Mouse (Mus musculus): Measurements from ENCODE around the gene Hoxd8. TPM values are rescaled to one million over a fixed set of nuclear protein-coding genes. Genes with fewer than 3 reads are reported as not detected.
A peak's percentile ranks its signal among the peaks of the same experiment; 100 is the strongest.

Hoxd8 gene
- polyA plus RNA-seq, 1 experiment from 2014 or later, result 0.66 TPM

- Histone ChIP-seq H3K4me2 (ENCODE audit: low read length) (peak overlapping the region; percentile 67), H3K4me3 (ENCODE audit: low read length) (peak overlapping the region; percentile 42), H3K27me3 (replicated peaks; ENCODE audit: control insufficient read depth, insufficient read depth, low read length) (peaks cover 49% of the 10 kb centered on the region), H3K36me3 (ENCODE audit: control insufficient read depth, insufficient read depth, low read length) (no peaks in the 10 kb centered on the region), H3K4me1 (ENCODE audit: control insufficient read depth, insufficient read depth, low read depth, low read length) (no peaks in the 10 kb centered on the region; the same call in 1 of the 2 replicates), H3K9me3 (ENCODE audit: control insufficient read depth, low read length) (no peaks in the 10 kb centered on the region), H3K9ac (ENCODE audit: low read depth, low read length) (peak overlapping the region; percentile 68), H3K27ac (ENCODE audit: low read depth, low read length) (peak overlapping the region; percentile 88)
- ATAC-seq, result no peak
- WGBS, result 3% methylated on average over 14 of the region's 14 CpGs
Measured at GRCm38 (mm10) chr2:74739869-74740268, 35.5 kb downstream of the Hoxd8 start.

GRCm38 (mm10) chr2:74740311-74741091 is 36.1 kb downstream of the Hoxd8 start:
- peak overlapping the region; percentile 42 for H3K4me3 ChIP-seq (ENCODE audit: low read length)
- peak overlapping the region; percentile 88 for H3K27ac ChIP-seq (ENCODE audit: low read depth, low read length)
- H3K4me1 ChIP-seq (ENCODE audit: control insufficient read depth, insufficient read depth, low read depth, low read length), result no peaks in the 10 kb centered on the region; the same call in 1 of the 2 replicates
- peak overlapping the region; percentile 67 for H3K4me2 ChIP-seq (ENCODE audit: low read length)
- no peaks in the 10 kb centered on the region for H3K9me3 ChIP-seq (ENCODE audit: control insufficient read depth, low read length)
- H3K27me3 ChIP-seq (replicated peaks; ENCODE audit: control insufficient read depth, insufficient read depth, low read length), result peaks cover 55% of the 10 kb centered on the region
- peak; percentile 3; the same call in 1 of the 2 replicates for ATAC-seq
- no peaks in the 10 kb centered on the region for H3K36me3 ChIP-seq (ENCODE audit: control insufficient read depth, insufficient read depth, low read length)
- H3K9ac ChIP-seq (ENCODE audit: low read depth, low read length), result peak overlapping the region; percentile 68
- under 1% methylated on average over 43 of the region's 43 CpGs for WGBS

GRCm38 (mm10) chr2:74741252-74741978 is 37.0 kb downstream of the Hoxd8 start:
- H3K4me1 ChIP-seq (ENCODE audit: control insufficient read depth, insufficient read depth, low read depth, low read length), result no peaks in the 10 kb centered on the region; the same call in 1 of the 2 replicates
- peak overlapping the region; percentile 51 for H3K27ac ChIP-seq (ENCODE audit: low read depth, low read length)
- no peaks in the 10 kb centered on the region for H3K36me3 ChIP-seq (ENCODE audit: control insufficient read depth, insufficient read depth, low read length)
- no peaks in the 10 kb centered on the region for H3K9me3 ChIP-seq (ENCODE audit: control insufficient read depth, low read length)
- H3K4me3 ChIP-seq (ENCODE audit: low read length), result no peak overlapping the region
- no peak for ATAC-seq
- peaks cover 53% of the 10 kb centered on the region for H3K27me3 ChIP-seq (replicated peaks; ENCODE audit: control insufficient read depth, insufficient read depth, low read length)
- H3K9ac ChIP-seq (ENCODE audit: low read depth, low read length), result no peak overlapping the region
- H3K4me2 ChIP-seq (ENCODE audit: low read length), result peak overlapping the region; percentile 67
- WGBS, result 32% methylated on average over 2 of the region's 3 CpGs

- no peak overlapping the region for H3K9ac ChIP-seq (ENCODE audit: low read depth, low read length)
- peaks cover 52% of the 10 kb centered on the region for H3K27me3 ChIP-seq (replicated peaks; ENCODE audit: control insufficient read depth, insufficient read depth, low read length)
Measured at GRCm38 (mm10) chr2:74741979-74742277, 37.5 kb downstream of the Hoxd8 start.

GRCm38 (mm10) chr2:74745540-74746297 is 41.3 kb downstream of the Hoxd8 start:
- Histone ChIP-seq H3K4me2 (ENCODE audit: low read length) (peak overlapping the region; percentile 50), H3K4me3 (ENCODE audit: low read length) (peak overlapping the region; percentile 29), H3K4me1 (ENCODE audit: control insufficient read depth, insufficient read depth, low read depth, low read length) (peaks cover 2% of the 10 kb centered on the region; the same call in 1 of the 2 replicates), H3K9ac (ENCODE audit: low read depth, low read length) (peak overlapping the region; percentile 45), H3K36me3 (ENCODE audit: control insufficient read depth, insufficient read depth, low read length) (no peaks in the 10 kb centered on the region), H3K27me3 (replicated peaks; ENCODE audit: control insufficient read depth, insufficient read depth, low read length) (peaks cover 43% of the 10 kb centered on the region), H3K9me3 (ENCODE audit: control insufficient read depth, low read length) (no peaks in the 10 kb centered on the region), H3K27ac (ENCODE audit: low read depth, low read length) (peak overlapping the region; percentile 79)
- ATAC-seq, result peak; percentile 44; the same call in 1 of the 2 replicates
- under 1% methylated on average over 6 of the region's 6 CpGs for whole genome bisulfite sequencing

More at GRCm38 (mm10) chr2:74741979-74742277, 37.5 kb downstream of the Hoxd8 start:
- H3K36me3 ChIP-seq (ENCODE audit: control insufficient read depth, insufficient read depth, low read length), result no peaks in the 10 kb centered on the region
- H3K27ac ChIP-seq (ENCODE audit: low read depth, low read length), result peak overlapping the region; percentile 51; the same call in 1 of the 2 replicates
- no peak overlapping the region for H3K4me3 ChIP-seq (ENCODE audit: low read length)
- no peaks in the 10 kb centered on the region for H3K9me3 ChIP-seq (ENCODE audit: control insufficient read depth, low read length)
- ATAC-seq, result no peak
- peaks cover 2% of the 10 kb centered on the region; the same call in 1 of the 2 replicates for H3K4me1 ChIP-seq (ENCODE audit: control insufficient read depth, insufficient read depth, low read depth, low read length)
- peak overlapping the region; percentile 67 for H3K4me2 ChIP-seq (ENCODE audit: low read length)

GRCm38 (mm10) chr2:74746298-74746921 is 42.0 kb downstream of the Hoxd8 start:
- H3K9me3 ChIP-seq (ENCODE audit: control insufficient read depth, low read length), result no peaks in the 10 kb centered on the region
- peak overlapping the region; percentile 79 for H3K27ac ChIP-seq (ENCODE audit: low read depth, low read length)
- peaks cover 2% of the 10 kb centered on the region; the same call in 1 of the 2 replicates for H3K4me1 ChIP-seq (ENCODE audit: control insufficient read depth, insufficient read depth, low read depth, low read length)
- ATAC-seq, result no peak
- H3K9ac ChIP-seq (ENCODE audit: low read depth, low read length), result peak overlapping the region; percentile 45
- 1% methylated on average over 55 of the region's 58 CpGs for WGBS
- H3K4me2 ChIP-seq (ENCODE audit: low read length), result peak overlapping the region; percentile 50
- H3K4me3 ChIP-seq (ENCODE audit: low read length), result peak overlapping the region; percentile 29
- peaks cover 44% of the 10 kb centered on the region for H3K27me3 ChIP-seq (replicated peaks; ENCODE audit: control insufficient read depth, insufficient read depth, low read length)
- no peaks in the 10 kb centered on the region for H3K36me3 ChIP-seq (ENCODE audit: control insufficient read depth, insufficient read depth, low read length)

GRCm38 (mm10) chr2:74747006-74747405 is 42.6 kb downstream of the Hoxd8 start:
- Histone ChIP-seq H3K9ac (ENCODE audit: low read depth, low read length) (peak overlapping the region; percentile 45), H3K27me3 (replicated peaks; ENCODE audit: control insufficient read depth, insufficient read depth, low read length) (peaks cover 40% of the 10 kb centered on the region), H3K36me3 (ENCODE audit: control insufficient read depth, insufficient read depth, low read length) (no peaks in the 10 kb centered on the region), H3K27ac (ENCODE audit: low read depth, low read length) (peak overlapping the region; percentile 79), H3K9me3 (ENCODE audit: control insufficient read depth, low read length) (no peaks in the 10 kb centered on the region), H3K4me3 (ENCODE audit: low read length) (peak overlapping the region; percentile 29), H3K4me2 (ENCODE audit: low read length) (peak overlapping the region; percentile 50), H3K4me1 (ENCODE audit: control insufficient read depth, insufficient read depth, low read depth, low read length) (peaks cover 2% of the 10 kb centered on the region; the same call in 1 of the 2 replicates)
- ATAC-seq, result no peak
- 6% methylated on average over 24 of the region's 24 CpGs for WGBS

- WGBS, result 6% methylated on average over 11 of the region's 11 CpGs
- H3K9me3 ChIP-seq (ENCODE audit: control insufficient read depth, low read length), result no peaks in the 10 kb centered on the region
- peak overlapping the region; percentile 45 for H3K9ac ChIP-seq (ENCODE audit: low read depth, low read length)
- H3K27ac ChIP-seq (ENCODE audit: low read depth, low read length), result peak overlapping the region; percentile 79
- H3K4me2 ChIP-seq (ENCODE audit: low read length), result peak overlapping the region; percentile 50
- no peaks in the 10 kb centered on the region for H3K36me3 ChIP-seq (ENCODE audit: control insufficient read depth, insufficient read depth, low read length)
- peaks cover 40% of the 10 kb centered on the region for H3K27me3 ChIP-seq (replicated peaks; ENCODE audit: control insufficient read depth, insufficient read depth, low read length)
- ATAC-seq, result no peak
- H3K4me3 ChIP-seq (ENCODE audit: low read length), result peak overlapping the region; percentile 29
- H3K4me1 ChIP-seq (ENCODE audit: control insufficient read depth, insufficient read depth, low read depth, low read length), result peaks cover 5% of the 10 kb centered on the region; the same call in 1 of the 2 replicates
Measured at GRCm38 (mm10) chr2:74747661-74748141, 43.3 kb downstream of the Hoxd8 start.
